Mouse (Mus musculus): ENCODE measurements at regions not wholly inside any gene's neighbourhood (a gene's known extent, or its start where the extent isn't known, plus 50 kb on each side); places are given as distances from the start of the nearest gene placed in this dataset.

DNA sequence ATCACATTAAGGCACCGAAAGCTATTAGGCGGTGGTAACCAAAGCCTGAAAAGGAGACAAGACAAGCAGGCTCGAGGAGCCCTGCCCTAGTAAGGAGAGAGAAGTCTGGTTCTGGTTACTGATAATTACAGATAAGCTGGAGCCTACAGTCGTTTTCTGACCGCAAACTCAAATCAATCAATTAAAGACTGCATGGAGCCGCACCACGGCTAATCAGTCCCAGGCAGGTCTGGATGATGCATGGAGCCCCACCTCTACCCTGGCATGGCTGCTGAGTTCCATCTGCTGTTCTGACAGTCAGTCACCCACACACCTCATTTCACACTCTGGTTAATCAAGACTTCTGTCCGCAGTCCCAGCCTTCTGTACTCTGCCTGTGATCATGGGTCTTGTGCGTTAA is 276.4 kb downstream of the Slc30a10 start:
- H3K27ac ChIP-seq = no peak overlapping the region
- H3K9me3 ChIP-seq = no peaks in the 10 kb centered on the region
- 77% methylated on average over 9 of the region's 9 CpGs for WGBS
- H3K9ac ChIP-seq (replicated peaks) = no peak overlapping the region
- H3K4me1 ChIP-seq (replicated peaks) = no peaks in the 10 kb centered on the region
- H3K36me3 ChIP-seq = no peaks in the 10 kb centered on the region
- no peak for ATAC-seq
- H3K27me3 ChIP-seq = no peaks in the 10 kb centered on the region
- no peak overlapping the region for H3K4me2 ChIP-seq (replicated peaks)
- no peak overlapping the region for H3K4me3 ChIP-seq (replicated peaks)

GRCm38 (mm10) chr1:185736773-185737172 is 282.1 kb downstream of the Slc30a10 start:
- Histone ChIP-seq H3K4me1 (replicated peaks) (peaks cover 9% of the 10 kb centered on the region), H3K4me2 (replicated peaks) (no peak overlapping the region), H3K9me3 (no peaks in the 10 kb centered on the region), H3K27me3 (no peaks in the 10 kb centered on the region), H3K4me3 (replicated peaks) (no peak overlapping the region), H3K9ac (replicated peaks) (no peak overlapping the region), H3K27ac (no peak overlapping the region), H3K36me3 (no peaks in the 10 kb centered on the region)
- no peak for ATAC-seq
- 87% methylated on average over 2 of the region's 2 CpGs for WGBS

- H3K9me3 ChIP-seq = no peaks in the 10 kb centered on the region
- no peak overlapping the region for H3K4me3 ChIP-seq (replicated peaks)
- 0 out of 2 replicates have a peak overlapping the region, but pooled peaks have one; percentile 32 for H3K27ac ChIP-seq
- H3K4me1 ChIP-seq (replicated peaks) = peaks cover 10% of the 10 kb centered on the region
- ATAC-seq = peak; percentile 82
- H3K27me3 ChIP-seq = no peaks in the 10 kb centered on the region
- no peak overlapping the region for H3K4me2 ChIP-seq (replicated peaks)
- no peak overlapping the region for H3K9ac ChIP-seq (replicated peaks)
- H3K36me3 ChIP-seq = no peaks in the 10 kb centered on the region
- 41% methylated on average over 11 of the region's 11 CpGs for WGBS
Measured at GRCm38 (mm10) chr1:185741034-185741890, 286.6 kb downstream of the Slc30a10 start.

GRCm38 (mm10) chr1:185749251-185749650 is 294.6 kb downstream of the Slc30a10 start:
- Histone ChIP-seq H3K27ac (no peak overlapping the region), H3K4me2 (replicated peaks) (no peak overlapping the region), H3K27me3 (no peaks in the 10 kb centered on the region), H3K9ac (replicated peaks) (no peak overlapping the region), H3K4me3 (replicated peaks) (no peak overlapping the region), H3K36me3 (no peaks in the 10 kb centered on the region), H3K4me1 (replicated peaks) (no peaks in the 10 kb centered on the region), H3K9me3 (no peaks in the 10 kb centered on the region)
- WGBS = 80% methylated on average over 2 of the region's 2 CpGs
- no peak for ATAC-seq

- Histone ChIP-seq H3K4me3 (replicated peaks) (no peak overlapping the region), H3K36me3 (no peaks in the 10 kb centered on the region), H3K9me3 (no peaks in the 10 kb centered on the region), H3K9ac (replicated peaks) (no peak overlapping the region), H3K27ac (no peak overlapping the region), H3K4me2 (replicated peaks) (no peak overlapping the region), H3K4me1 (replicated peaks) (no peaks in the 10 kb centered on the region), H3K27me3 (no peaks in the 10 kb centered on the region)
- ATAC-seq = no peak
- 68% methylated on average over 13 of the region's 13 CpGs for WGBS
Measured at GRCm38 (mm10) chr1:185754486-185755290, 300.0 kb downstream of the Slc30a10 start.

DNA sequence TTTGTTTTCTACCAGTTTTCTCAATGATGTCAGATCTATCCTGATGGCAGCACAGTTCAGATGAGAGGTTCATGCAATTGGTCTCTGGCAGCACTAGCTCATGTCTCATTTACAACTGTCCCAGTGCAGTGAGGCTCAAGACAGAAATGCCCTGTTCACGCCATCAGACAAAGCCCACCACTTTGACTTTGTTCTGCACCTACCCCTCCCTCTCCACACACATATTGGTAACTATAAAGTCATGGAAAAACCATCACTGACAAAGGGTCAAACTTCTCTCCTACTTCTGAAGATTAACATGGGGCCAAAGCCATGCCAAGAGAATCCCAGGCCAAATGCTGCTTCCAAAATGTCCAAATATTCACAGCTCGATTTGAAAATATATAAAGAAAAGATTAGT is 302.7 kb downstream of the Slc30a10 start:
- no peak for ATAC-seq
- no peaks in the 10 kb centered on the region for H3K27me3 ChIP-seq
- 78% methylated on average over 2 of the region's 2 CpGs for WGBS
- H3K4me3 ChIP-seq (replicated peaks) = no peak overlapping the region
- no peak overlapping the region for H3K9ac ChIP-seq (replicated peaks)
- H3K4me1 ChIP-seq (replicated peaks) = no peaks in the 10 kb centered on the region
- H3K36me3 ChIP-seq = no peaks in the 10 kb centered on the region
- H3K27ac ChIP-seq = no peak overlapping the region
- no peaks in the 10 kb centered on the region for H3K9me3 ChIP-seq
- no peak overlapping the region for H3K4me2 ChIP-seq (replicated peaks)

GRCm38 (mm10) chr1:185774202-185774601 is 319.6 kb downstream of the Slc30a10 start:
- Histone ChIP-seq H3K9ac (replicated peaks) (no peak overlapping the region), H3K9me3 (no peaks in the 10 kb centered on the region), H3K4me1 (replicated peaks) (0 out of 2 replicates have a peak, but pooled peaks cover 2% of the 10 kb centered on the region), H3K27ac (no peak overlapping the region), H3K36me3 (no peaks in the 10 kb centered on the region), H3K4me3 (replicated peaks) (no peak overlapping the region), H3K27me3 (no peaks in the 10 kb centered on the region), H3K4me2 (replicated peaks) (no peak overlapping the region)
- 54% methylated on average over 3 of the region's 3 CpGs for WGBS
- no peak for ATAC-seq

DNA sequence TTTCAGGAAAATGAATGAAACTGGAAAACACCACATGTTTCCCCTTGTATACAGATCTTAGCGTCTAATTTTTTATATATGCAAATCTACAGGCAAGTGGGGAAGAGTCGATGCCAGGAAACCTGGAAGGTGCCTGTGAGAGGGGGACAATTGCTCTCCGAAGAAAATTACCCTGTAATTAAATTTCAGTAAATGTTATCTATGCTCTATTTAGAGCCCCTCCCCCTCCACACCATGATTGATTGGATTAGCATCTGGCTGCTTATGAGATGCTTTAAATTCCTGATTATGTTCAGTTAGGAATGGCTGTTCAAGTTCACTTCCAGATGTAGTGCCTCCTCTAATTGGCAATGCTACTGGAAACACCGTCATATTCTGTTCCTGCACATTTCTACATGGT is 325.0 kb downstream of the Slc30a10 start:
- no peak for ATAC-seq
- Histone ChIP-seq H3K27ac (no peak overlapping the region), H3K4me1 (replicated peaks) (no peaks in the 10 kb centered on the region), H3K36me3 (no peaks in the 10 kb centered on the region), H3K4me2 (replicated peaks) (no peak overlapping the region), H3K4me3 (replicated peaks) (no peak overlapping the region), H3K9ac (replicated peaks) (no peak overlapping the region), H3K27me3 (no peaks in the 10 kb centered on the region), H3K9me3 (no peaks in the 10 kb centered on the region)
- WGBS = 78% methylated on average over 4 of the region's 4 CpGs

DNA sequence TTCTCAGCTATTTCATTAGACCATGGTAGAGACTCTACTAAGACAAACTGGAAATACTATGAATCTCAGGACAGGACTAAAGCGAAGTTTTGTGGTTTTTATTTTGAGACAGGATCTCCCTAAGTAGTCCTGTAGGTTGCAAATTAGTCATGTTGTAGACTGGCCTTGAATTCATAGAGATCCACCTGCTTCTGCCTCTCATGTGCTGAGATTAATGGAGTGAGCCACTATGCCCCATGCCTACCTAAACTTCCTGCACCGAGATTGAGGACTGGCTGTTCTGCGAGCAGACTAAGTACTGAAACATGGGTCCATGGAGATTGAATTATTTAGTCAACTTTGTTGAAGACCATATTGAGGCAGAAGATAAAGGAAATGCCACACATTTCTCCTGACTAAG is 315.0 kb downstream of the Lyplal1 start:
- H3K36me3 ChIP-seq = no peaks in the 10 kb centered on the region
- 0 out of 2 replicates have a peak, but pooled peaks cover 6% of the 10 kb centered on the region for H3K4me1 ChIP-seq (replicated peaks)
- ATAC-seq = no peak
- WGBS = 96% methylated on average over 3 of the region's 3 CpGs
- H3K4me2 ChIP-seq (replicated peaks) = no peak overlapping the region
- H3K9me3 ChIP-seq = no peaks in the 10 kb centered on the region
- no peaks in the 10 kb centered on the region for H3K27me3 ChIP-seq
- no peak overlapping the region for H3K27ac ChIP-seq
- no peak overlapping the region for H3K4me3 ChIP-seq (replicated peaks)
- H3K9ac ChIP-seq (replicated peaks) = no peak overlapping the region

DNA sequence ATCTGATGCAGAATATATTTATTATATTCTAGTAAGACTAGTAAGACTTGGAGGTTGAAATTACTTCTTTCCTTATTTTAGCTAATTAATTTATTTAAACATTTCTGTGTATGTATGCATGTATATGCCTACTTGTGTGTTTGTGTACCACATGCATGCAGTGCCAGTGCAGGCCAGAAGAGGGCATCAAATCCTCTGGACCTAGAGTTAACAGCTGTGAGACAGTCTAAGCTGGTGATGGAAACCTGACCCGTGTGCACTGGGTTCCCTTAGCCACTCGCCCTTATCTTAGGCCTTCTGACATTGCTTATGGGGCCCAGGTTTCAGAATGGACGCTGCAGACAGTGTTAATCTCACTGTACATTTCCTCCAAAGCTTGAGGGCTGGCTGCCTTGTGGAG is 302.2 kb downstream of the Lyplal1 start:
- Histone ChIP-seq H3K4me3 (replicated peaks) (no peak overlapping the region), H3K9ac (replicated peaks) (no peak overlapping the region), H3K36me3 (no peaks in the 10 kb centered on the region), H3K9me3 (no peaks in the 10 kb centered on the region), H3K4me2 (replicated peaks) (no peak overlapping the region), H3K27ac (no peak overlapping the region), H3K4me1 (replicated peaks) (no peaks in the 10 kb centered on the region), H3K27me3 (no peaks in the 10 kb centered on the region)
- 93% methylated on average over 3 of the region's 3 CpGs for WGBS
- ATAC-seq = no peak

- Histone ChIP-seq H3K9ac (replicated peaks) (no peak overlapping the region), H3K36me3 (no peaks in the 10 kb centered on the region), H3K9me3 (no peaks in the 10 kb centered on the region), H3K4me2 (replicated peaks) (no peak overlapping the region), H3K27ac (no peak overlapping the region), H3K27me3 (no peaks in the 10 kb centered on the region), H3K4me3 (replicated peaks) (no peak overlapping the region), H3K4me1 (replicated peaks) (no peaks in the 10 kb centered on the region)
- ATAC-seq = no peak
- 33% methylated on average over 5 of the region's 5 CpGs for WGBS
Measured at GRCm38 (mm10) chr1:185819044-185819443, 298.1 kb downstream of the Lyplal1 start.

GRCm38 (mm10) chr1:185822241-185822640 is 294.9 kb downstream of the Lyplal1 start:
- Histone ChIP-seq H3K4me3 (replicated peaks) (no peak overlapping the region), H3K27ac (no peak overlapping the region), H3K4me2 (replicated peaks) (no peak overlapping the region), H3K9ac (replicated peaks) (no peak overlapping the region), H3K4me1 (replicated peaks) (no peaks in the 10 kb centered on the region), H3K9me3 (no peaks in the 10 kb centered on the region), H3K27me3 (no peaks in the 10 kb centered on the region), H3K36me3 (no peaks in the 10 kb centered on the region)
- no peak for ATAC-seq
- 66% methylated on average over 8 of the region's 8 CpGs for whole genome bisulfite sequencing

All from midbrain, embryonic 13.5 days (tissue).